Mouse (Mus musculus) liver, embryonic 14.5 days (tissue): ENCODE results near the gene Vmn1r201. TPM values are rescaled to one million over a fixed set of nuclear protein-coding genes. Genes with fewer than 3 reads are reported as not detected.

Source experiments
- ATAC-seq: fragments of 200-750 bp; cut with Nextera tagmentation; 2 replicates; pipeline ENCODE4 v1.8.0; 2017; ENCODE audit warnings: moderate number of reproducible peaks, mild to moderate bottlenecking, moderate library complexity; ENCODE audit not compliant: insufficient read depth
- DNase-seq, 3 experiments: peaks; one replicate each; pipeline ENCODE4 v3.0.0-alpha.2; 2012 to 2013; ENCODE audit warnings: low read depth in 3 of 3, low spot score in 3 of 3
- H3K27ac ChIP-seq: fragments of 300-500 bp; sonication (generic); 2 replicates; pipeline ENCODE4 v1.5.1; 2014; ENCODE audit warnings: moderate library complexity, mild to moderate bottlenecking, control low read depth, inconsistent platforms
- H3K27me3 ChIP-seq: fragments of 300-500 bp; sonication (generic); 2 replicates; pipeline ENCODE4 v1.6.1; 2014; ENCODE audit warnings: mild to moderate bottlenecking, low read length, moderate library complexity; ENCODE audit not compliant: control insufficient read depth, insufficient read depth
- H3K36me3 ChIP-seq: fragments of 300-500 bp; sonication (generic); replicated peaks from 2 replicates; pipeline ENCODE4 v1.6.1; 2014; ENCODE audit warnings: low read depth; ENCODE audit not compliant: control insufficient read depth, insufficient read depth
- H3K4me1 ChIP-seq, 2 experiments: fragments of 200-500 bp in 1 of 2; fragments of 300-500 bp in 1 of 2; sonication (generic) in 1 of 2; replicated peaks; 2 replicates each; pipeline ENCODE4 v1.6.1; 2012 to 2014; ENCODE audit warnings: antibody characterized with exemption in 1 of 2, inconsistent platforms in 1 of 2, low read length in 1 of 2; ENCODE audit not compliant: control insufficient read depth in 2 of 2, insufficient read depth in 2 of 2
- H3K4me2 ChIP-seq: fragments of 300-500 bp; sonication (generic); 2 replicates; pipeline ENCODE4 v1.6.1; 2014; ENCODE audit warnings: low read depth, mild to moderate bottlenecking, control low read depth, moderate library complexity
- H3K4me3 ChIP-seq, 2 experiments: fragments of 200-500 bp in 1 of 2; fragments of 300-500 bp in 1 of 2; sonication (generic) in 1 of 2; 2 replicates each; pipeline ENCODE4 v1.5.1; 2012 to 2014; ENCODE audit warnings: low read depth in 2 of 2, low read length in 2 of 2, mild to moderate bottlenecking in 2 of 2, control low read depth in 1 of 2, inconsistent platforms in 1 of 2, moderate library complexity in 1 of 2; ENCODE audit not compliant: insufficient read depth in 1 of 2
- H3K9ac ChIP-seq: fragments of 300-500 bp; sonication (generic); replicated peaks from 2 replicates; pipeline ENCODE4 v1.6.1; 2014; ENCODE audit warnings: mild to moderate bottlenecking, control low read depth, moderate library complexity
- H3K9me3 ChIP-seq: fragments of 300-500 bp; sonication (generic); 2 replicates; pipeline ENCODE4 v1.6.1; 2016; ENCODE audit warnings: low read length, mixed read lengths; ENCODE audit not compliant: control insufficient read depth
- CTCF ChIP-seq: IDR thresholded peaks from 2 replicates; pipeline ENCODE4 v1.5.1; 2016; ENCODE audit warnings: antibody characterized with exemption, low read depth, control low read depth
- EP300 ChIP-seq: IDR thresholded peaks from 2 replicates; pipeline ENCODE4 v1.6.1; 2016; ENCODE audit warnings: antibody characterized with exemption, low read depth
- WGBS: fragments of 180-500 bp; shearing (Covaris S2); extraction: QIAGEN DNeasy Blood & Tissue Kit; methylation state at CpG from one replicate; pipeline ENCODE4 v1.1.7; 2014; ENCODE audit not compliant: insufficient replicate concordance; 5-methylcytosine and 5-hydroxymethylcytosine counted together
- polyA plus RNA-seq, 2 experiments: library from polyadenylated mRNA; depleted of rRNA in 1 of 2; stranded (reverse) in 1 of 2; unstranded in 1 of 2; fragments of >200 nt; fragmentation: Nextera tagmentation in 1 of 2; extraction: Ambion mirVana in 1 of 2; gene quantifications; 2 replicates each; pipeline versions ENCODE4 v1.2.1 to v1.2.3; 2012 to 2014

Vmn1r201 gene
- polyA plus RNA-seq (2012; rRNA removed) = not detected in 2 replicates
- not detected in 2 replicates for polyA plus RNA-seq (2014; fragmentation: Nextera tagmentation; extraction: Ambion mirVana)

DNA sequence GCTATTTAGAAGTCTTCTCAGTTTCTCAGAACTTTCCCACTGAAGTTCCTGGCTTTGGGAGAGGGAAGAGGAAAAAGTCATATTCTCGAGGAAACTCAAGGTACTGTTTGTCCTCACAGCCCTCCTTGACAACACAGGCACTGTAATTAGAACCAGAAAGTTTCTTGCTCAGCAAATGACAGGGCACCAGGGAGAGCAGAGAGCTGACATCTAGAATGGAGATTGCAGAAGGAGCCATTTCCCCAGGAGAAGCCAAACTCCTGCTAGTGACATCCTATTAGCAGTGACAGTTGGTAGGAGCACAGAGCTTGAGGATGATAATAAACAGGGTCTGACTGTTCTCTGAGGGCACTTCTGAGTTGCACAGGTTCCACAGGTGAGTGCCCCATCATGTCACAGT is at the start of gene Vmn1r201:
Gene Vmn1r201, plus strand, starts transcription at position 301 of the 400 bp plus-strand sequence.
- H3K4me2 ChIP-seq = no peak within 1 kb of the TSS
- no peak within 1 kb of the TSS for H3K9ac ChIP-seq
- no peaks in the 10 kb centered on the region for H3K9me3 ChIP-seq
- no peaks in the 10 kb centered on the region for H3K27me3 ChIP-seq
- no peak for DNase-seq
- WGBS = 31% methylated on average over 1 of the region's 1 CpGs
- no peak for TF ChIP-seq CTCF
- TF ChIP-seq EP300 = no peak
- no peaks in the 10 kb centered on the region for H3K4me1 ChIP-seq
- H3K27ac ChIP-seq = no peak within 1 kb of the TSS
- H3K36me3 ChIP-seq = no peaks in the 10 kb centered on the region
- no peak for ATAC-seq
- H3K4me3 ChIP-seq = no peak within 1 kb of the TSS

GRCm38 (mm10) chr13:22455145-22455544 is 16.6 kb upstream of the Vmn1r201 start:
- H3K27me3 ChIP-seq = no peaks in the 10 kb centered on the region

DNA sequence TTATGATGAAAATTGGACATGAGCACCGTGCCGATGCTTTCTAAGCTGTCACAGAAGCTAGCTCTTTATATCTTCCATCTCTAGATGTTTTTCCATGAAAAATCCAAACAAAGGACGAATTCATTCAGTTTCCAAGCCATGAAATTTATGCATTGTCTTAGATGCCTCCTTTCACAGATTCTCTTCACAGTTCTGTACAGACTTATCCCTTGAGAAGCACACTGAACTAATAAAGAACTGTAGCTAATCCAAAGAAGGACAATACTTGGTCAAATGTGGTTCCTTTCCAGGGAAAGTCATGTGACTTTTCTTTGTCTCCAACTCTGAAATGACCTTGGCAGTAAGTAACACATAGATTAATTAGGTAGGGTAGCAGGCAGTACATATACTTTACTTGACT is 30.7 kb downstream of the Vmn1r201 start:
- no peaks in the 10 kb centered on the region for H3K9me3 ChIP-seq
- no peak for DNase-seq
- no peaks in the 10 kb centered on the region for H3K4me1 ChIP-seq
- no peak for ATAC-seq
- H3K27me3 ChIP-seq = no peaks in the 10 kb centered on the region
- H3K9ac ChIP-seq = no peak overlapping the region
- H3K4me2 ChIP-seq = no peak overlapping the region
- no peaks in the 10 kb centered on the region for H3K36me3 ChIP-seq
- H3K27ac ChIP-seq = no peak overlapping the region
- no peak for TF ChIP-seq EP300
- no peak for TF ChIP-seq CTCF
- H3K4me3 ChIP-seq = no peak overlapping the region
- WGBS = 50% methylated on average over 3 of the region's 3 CpGs

More at GRCm38 (mm10) chr13:22455145-22455544, 16.6 kb upstream of the Vmn1r201 start:
- DNase-seq = no peak
- Histone ChIP-seq H3K4me2 (no peak overlapping the region), H3K36me3 (no peaks in the 10 kb centered on the region), H3K9ac (no peak overlapping the region), H3K4me3 (no peak overlapping the region), H3K27ac (no peak overlapping the region), H3K4me1 (no peaks in the 10 kb centered on the region), H3K9me3 (no peaks in the 10 kb centered on the region)
- ATAC-seq = no peak
- TF ChIP-seq EP300 = no peak
- TF ChIP-seq CTCF = no peak

DNA sequence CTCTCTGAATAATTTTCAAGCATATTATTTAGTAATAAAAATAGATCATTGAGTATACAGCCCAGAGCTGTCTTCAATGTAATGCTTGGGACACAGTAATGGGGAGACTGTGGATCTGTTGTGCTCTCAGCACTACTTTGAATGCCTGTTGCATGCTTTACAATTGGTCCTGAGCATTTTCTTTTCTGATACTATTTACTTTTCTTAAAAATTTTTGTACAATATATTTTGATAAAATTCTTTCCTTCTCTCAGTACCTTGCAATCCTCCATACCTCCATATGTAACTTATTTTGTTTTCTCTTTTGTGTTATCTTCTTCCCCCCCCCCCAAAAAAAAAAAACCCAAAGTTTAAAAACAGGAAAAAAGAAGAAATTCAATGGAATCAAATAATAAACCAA is 33.6 kb downstream of the Vmn1r201 start, which contains the start of gene Vmn1r202:
Gene Vmn1r202, minus strand, starts transcription at position 101 of the 400 bp plus-strand sequence.
- H3K9ac ChIP-seq = no peak within 1 kb of the TSS
- no peaks in the 10 kb centered on the region for H3K27me3 ChIP-seq
- ATAC-seq (no peak), DNase-seq (no peak)
- no peak within 1 kb of the TSS for H3K27ac ChIP-seq
- H3K4me1 ChIP-seq = no peaks in the 10 kb centered on the region
- H3K4me3 ChIP-seq = no peak within 1 kb of the TSS
- no peak for TF ChIP-seq CTCF
- no peak for TF ChIP-seq EP300
- no peaks in the 10 kb centered on the region for H3K36me3 ChIP-seq
- no peaks in the 10 kb centered on the region for H3K9me3 ChIP-seq
- H3K4me2 ChIP-seq = no peak within 1 kb of the TSS

DNA sequence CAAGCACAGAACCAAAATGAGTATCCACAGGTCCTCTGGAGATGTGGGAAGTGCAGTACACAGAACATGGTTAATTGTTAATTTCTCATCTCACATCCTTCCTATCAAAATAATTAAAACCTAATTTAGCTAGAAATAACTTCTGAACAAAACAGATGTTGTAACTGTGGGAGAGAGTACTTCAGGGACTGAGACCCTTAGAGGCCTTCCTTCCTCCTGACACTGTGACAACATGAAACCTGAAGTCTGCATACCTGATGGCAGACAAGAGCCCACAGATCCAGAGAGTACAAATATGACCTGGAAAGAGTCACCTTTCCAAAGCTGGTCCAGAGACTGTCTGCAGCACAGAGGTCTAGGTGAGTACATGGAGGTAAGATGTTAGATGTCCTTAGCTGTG is 46.1 kb downstream of the Vmn1r201 start, which contains the start of gene Vmn1r203:
Gene Vmn1r203, plus strand, starts transcription at position 301 of the 400 bp plus-strand sequence.
- no peak for ATAC-seq
- no peak for DNase-seq
- no peak within 1 kb of the TSS for H3K9ac ChIP-seq
- H3K4me3 ChIP-seq = no peak within 1 kb of the TSS
- no peaks in the 10 kb centered on the region for H3K4me1 ChIP-seq
- H3K9me3 ChIP-seq = no peaks in the 10 kb centered on the region
- H3K27ac ChIP-seq = no peak within 1 kb of the TSS
- H3K4me2 ChIP-seq = no peak within 1 kb of the TSS
- no peak for TF ChIP-seq EP300
- no peak for TF ChIP-seq CTCF
- no peaks in the 10 kb centered on the region for H3K27me3 ChIP-seq
- no peaks in the 10 kb centered on the region for H3K36me3 ChIP-seq

Other genes starting within 250 kb of the Vmn1r201 start
- not detected in 2 replicates for gene Vmn1r193, start 248.8 kb upstream of the Vmn1r201 start, polyA plus RNA-seq (2012; rRNA removed)
- gene Vmn1r193, start 248.8 kb upstream of the Vmn1r201 start, polyA plus RNA-seq (2014; fragmentation: Nextera tagmentation; extraction: Ambion mirVana) = not detected in 2 replicates
- gene Vmn1r194, start 227.7 kb upstream of the Vmn1r201 start, polyA plus RNA-seq (2012; rRNA removed) = not detected in 2 replicates
- gene Vmn1r194, start 227.7 kb upstream of the Vmn1r201 start, polyA plus RNA-seq (2014; fragmentation: Nextera tagmentation; extraction: Ambion mirVana) = not detected in 2 replicates
- not detected in 2 replicates for gene Vmn1r195, start 201.4 kb upstream of the Vmn1r201 start, polyA plus RNA-seq (2012; rRNA removed)
- not detected in 2 replicates for gene Vmn1r195, start 201.4 kb upstream of the Vmn1r201 start, polyA plus RNA-seq (2014; fragmentation: Nextera tagmentation; extraction: Ambion mirVana)
- gene Vmn1r196, start 182.0 kb upstream of the Vmn1r201 start, polyA plus RNA-seq (2012; rRNA removed) = not detected in 2 replicates
- gene Vmn1r196, start 182.0 kb upstream of the Vmn1r201 start, polyA plus RNA-seq (2014; fragmentation: Nextera tagmentation; extraction: Ambion mirVana) = not detected in 2 replicates
- not detected in 2 replicates for gene Vmn1r197, start 147.3 kb upstream of the Vmn1r201 start, polyA plus RNA-seq (2012; rRNA removed)
- gene Vmn1r197, start 147.3 kb upstream of the Vmn1r201 start, polyA plus RNA-seq (2014; fragmentation: Nextera tagmentation; extraction: Ambion mirVana) = not detected in 2 replicates
- not detected in 2 replicates for gene Vmn1r198, start 121.6 kb upstream of the Vmn1r201 start, polyA plus RNA-seq (2012; rRNA removed)
- not detected in 2 replicates for gene Vmn1r198, start 121.6 kb upstream of the Vmn1r201 start, polyA plus RNA-seq (2014; fragmentation: Nextera tagmentation; extraction: Ambion mirVana)
- gene Vmn1r199, start 92.1 kb upstream of the Vmn1r201 start, polyA plus RNA-seq (2012; rRNA removed) = not detected in 2 replicates
- not detected in 2 replicates for gene Vmn1r199, start 92.1 kb upstream of the Vmn1r201 start, polyA plus RNA-seq (2014; fragmentation: Nextera tagmentation; extraction: Ambion mirVana)
- not detected in 2 replicates for gene Vmn1r200, start 81.5 kb upstream of the Vmn1r201 start, polyA plus RNA-seq (2012; rRNA removed)
- gene Vmn1r200, start 81.5 kb upstream of the Vmn1r201 start, polyA plus RNA-seq (2014; fragmentation: Nextera tagmentation; extraction: Ambion mirVana) = not detected in 2 replicates
- not detected in 2 replicates for gene Vmn1r202, start 33.5 kb downstream of the Vmn1r201 start, polyA plus RNA-seq (2012; rRNA removed)
- not detected in 2 replicates for gene Vmn1r202, start 33.5 kb downstream of the Vmn1r201 start, polyA plus RNA-seq (2014; fragmentation: Nextera tagmentation; extraction: Ambion mirVana)
- not detected in 2 replicates for gene Vmn1r203, start 46.2 kb downstream of the Vmn1r201 start, polyA plus RNA-seq (2012; rRNA removed)
- not detected in 2 replicates for gene Vmn1r203, start 46.2 kb downstream of the Vmn1r201 start, polyA plus RNA-seq (2014; fragmentation: Nextera tagmentation; extraction: Ambion mirVana)
- not detected in 2 replicates for gene Vmn1r204, start 81.3 kb downstream of the Vmn1r201 start, polyA plus RNA-seq (2012; rRNA removed)
- not detected in 2 replicates for gene Vmn1r204, start 81.3 kb downstream of the Vmn1r201 start, polyA plus RNA-seq (2014; fragmentation: Nextera tagmentation; extraction: Ambion mirVana)
- not detected in 2 replicates for gene Vmn1r205, start 121.1 kb downstream of the Vmn1r201 start, polyA plus RNA-seq (2012; rRNA removed)
- not detected in 2 replicates for gene Vmn1r205, start 121.1 kb downstream of the Vmn1r201 start, polyA plus RNA-seq (2014; fragmentation: Nextera tagmentation; extraction: Ambion mirVana)
- gene Vmn1r206, start 152.3 kb downstream of the Vmn1r201 start, polyA plus RNA-seq (2012; rRNA removed) = not detected in 2 replicates
- not detected in 2 replicates for gene Vmn1r206, start 152.3 kb downstream of the Vmn1r201 start, polyA plus RNA-seq (2014; fragmentation: Nextera tagmentation; extraction: Ambion mirVana)